Mouse (Mus musculus): ENCODE data around the gene Tada3. TPM values are rescaled to one million over a fixed set of nuclear protein-coding genes. Genes with fewer than 3 reads are reported as not detected.

Gene Tada3
- total RNA-seq, 2 experiments from 2014 or later = 47.0 to 49.6 TPM

DNA sequence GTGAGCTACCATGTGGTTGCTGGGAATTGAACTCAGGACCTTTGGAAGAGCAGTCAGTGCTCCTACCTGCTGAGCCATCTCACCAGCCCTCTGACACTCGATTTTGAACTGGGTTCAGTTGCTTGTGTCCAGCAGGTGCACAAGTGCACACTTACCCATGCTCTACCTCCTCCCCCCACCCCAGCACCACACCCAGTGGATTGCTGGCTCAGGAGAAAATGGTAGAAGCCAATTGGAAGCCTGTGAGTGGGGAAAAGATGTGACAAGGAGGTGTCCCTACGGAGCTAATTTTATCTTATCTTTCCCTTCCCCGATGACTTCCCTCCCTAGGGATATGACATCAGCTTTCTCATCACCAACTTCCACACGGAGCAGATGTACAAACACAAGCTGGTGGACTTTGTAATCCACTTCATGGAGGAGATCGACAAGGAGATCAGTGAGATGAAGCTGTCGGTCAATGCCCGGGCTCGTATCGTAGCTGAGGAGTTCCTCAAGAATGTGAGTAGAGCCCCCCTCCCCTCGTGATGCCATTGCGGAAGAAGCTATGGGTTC lies 7.6 kb upstream of the Tada3 start:
- TF ChIP-seq CTCF (IDR thresholded peaks at IDR 0.05) = no peak
- intact Hi-C loops (cut with DNase I) = no loop called here
- no peak overlapping the region for H3K27ac ChIP-seq
- DNase-seq (ENCODE audit: extremely low spot score in 1 of 2, low spot score in 2 of 2) = no peak
- H3K4me3 ChIP-seq = no peak overlapping the region

- Histone ChIP-seq H3K4me3 (no peak overlapping the region), H3K27ac (no peak overlapping the region; the same call in 1 of the 2 replicates)
- intact Hi-C loops (cut with DNase I) = no loop called here
- no peak for TF ChIP-seq CTCF (IDR thresholded peaks at IDR 0.05)
- DNase-seq (ENCODE audit: extremely low spot score in 1 of 2, low spot score in 2 of 2) = no peak
Observed at GRCm38 (mm10) chr6:113384351-113384927, 6.8 kb upstream of the Tada3 start.

GRCm38 (mm10) chr6:113380480-113380879 lies 2.8 kb upstream of the Tada3 start:
- Histone ChIP-seq H3K27ac (no peak overlapping the region), H3K4me3 (no peak overlapping the region)
- intact Hi-C loops (cut with DNase I) = no loop called here
- no peak for DNase-seq (ENCODE audit: extremely low spot score in 1 of 2, low spot score in 2 of 2)
- TF ChIP-seq CTCF (IDR thresholded peaks at IDR 0.05) = no peak; the same call in 1 of the 2 replicates

GRCm38 (mm10) chr6:113379246-113379645 lies 1.6 kb upstream of the Tada3 start:
- intact Hi-C loops (cut with DNase I) = loop anchor here (5.0 kb wide), 2 partner anchors 142 to 332 kb away; partner anchors contain the start of genes Mtmr14 and Thumpd3
- DNase-seq (ENCODE audit: extremely low spot score in 1 of 2, low spot score in 2 of 2) = no peak
- no peak for TF ChIP-seq CTCF (IDR thresholded peaks at IDR 0.05)
- Histone ChIP-seq H3K27ac (no peak overlapping the region), H3K4me3 (peak overlapping the region; percentile 93)

GRCm38 (mm10) chr6:113377172-113377495 lies 549 bp downstream of the Tada3 start:
- intact Hi-C loops (cut with DNase I) = loop anchor here (2.0 to 5.0 kb wide), 3 partner anchors 32 to 330 kb away; partner anchors contain the start of genes Mtmr14 and Thumpd3
- no peak for DNase-seq (ENCODE audit: extremely low spot score in 1 of 2, low spot score in 2 of 2)
- peak overlapping the region; percentile 100 for H3K27ac ChIP-seq
- H3K4me3 ChIP-seq = peak overlapping the region; percentile 93
- TF ChIP-seq CTCF (IDR thresholded peaks at IDR 0.05) = no peak

- DNase-seq (ENCODE audit: extremely low spot score in 1 of 2, low spot score in 2 of 2) = no peak
- intact Hi-C loops (cut with DNase I) = no loop called here
- no peak overlapping the region for H3K27ac ChIP-seq
- TF ChIP-seq CTCF (IDR thresholded peaks at IDR 0.05) = no peak
- H3K4me3 ChIP-seq = no peak overlapping the region
Observed at GRCm38 (mm10) chr6:113373491-113373890, 4.2 kb downstream of the Tada3 start.

GRCm38 (mm10) chr6:113370194-113370929 lies 7.3 kb downstream of the Tada3 start:
- no peak for DNase-seq (ENCODE audit: extremely low spot score in 1 of 2, low spot score in 2 of 2)
- intact Hi-C loops (cut with DNase I) = no loop called here
- no peak for TF ChIP-seq CTCF (IDR thresholded peaks at IDR 0.05)
- Histone ChIP-seq H3K4me3 (no peak overlapping the region), H3K27ac (no peak overlapping the region)

GRCm38 (mm10) chr6:113368577-113368976 lies 9.1 kb downstream of the Tada3 start:
- Histone ChIP-seq H3K4me3 (no peak overlapping the region), H3K27ac (no peak overlapping the region)
- DNase-seq (ENCODE audit: extremely low spot score in 1 of 2, low spot score in 2 of 2) = no peak
- intact Hi-C loops (cut with DNase I) = no loop called here
- no peak for TF ChIP-seq CTCF (IDR thresholded peaks at IDR 0.05)

- no peak for DNase-seq (ENCODE audit: extremely low spot score in 1 of 2, low spot score in 2 of 2)
- Histone ChIP-seq H3K4me3 (no peak overlapping the region), H3K27ac (no peak overlapping the region)
- intact Hi-C loops (cut with DNase I) = no loop called here
- TF ChIP-seq CTCF (IDR thresholded peaks at IDR 0.05) = no peak
Observed at GRCm38 (mm10) chr6:113368124-113368523, 9.6 kb downstream of the Tada3 start.

DNA sequence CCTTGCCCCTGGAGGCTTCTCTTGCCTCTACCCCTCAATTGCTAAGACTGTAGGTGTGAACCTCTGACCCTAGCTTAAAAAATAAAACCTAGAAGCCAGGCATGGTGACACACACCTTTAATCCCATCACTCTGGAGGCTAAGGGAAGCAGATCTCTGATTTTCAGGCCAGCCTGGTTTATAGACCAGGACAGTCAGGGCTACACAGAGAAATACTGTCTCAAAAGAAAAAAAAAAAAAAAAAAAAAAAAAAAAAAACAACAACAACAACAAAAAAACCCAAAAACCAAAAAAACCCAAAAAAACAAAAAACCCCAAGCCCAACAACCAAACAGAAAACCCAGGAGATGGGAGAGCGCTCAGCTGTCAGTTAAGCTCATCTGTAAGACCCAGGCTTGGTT lies 10.1 kb downstream of the Tada3 start:
- intact Hi-C loops (cut with DNase I) = no loop called here

GRCm38 (mm10) chr6:113366639-113367038 lies 11.0 kb downstream of the Tada3 start:
- intact Hi-C loops (cut with DNase I) = no loop called here
- H3K27ac ChIP-seq = no peak overlapping the region
- no peak overlapping the region for H3K4me3 ChIP-seq
- DNase-seq (ENCODE audit: extremely low spot score in 1 of 2, low spot score in 2 of 2) = no peak
- no peak for TF ChIP-seq CTCF (IDR thresholded peaks at IDR 0.05)

More for the DNA sequence above, 10.1 kb downstream of the Tada3 start:
- TF ChIP-seq CTCF (IDR thresholded peaks at IDR 0.05) = no peak
- DNase-seq (ENCODE audit: extremely low spot score in 1 of 2, low spot score in 2 of 2) = no peak
- no peak overlapping the region for H3K4me3 ChIP-seq
- H3K27ac ChIP-seq = no peak overlapping the region

- no peak overlapping the region for H3K4me3 ChIP-seq
- no peak for TF ChIP-seq CTCF (IDR thresholded peaks at IDR 0.05)
- intact Hi-C loops (cut with DNase I) = no loop called here
- no peak for DNase-seq (ENCODE audit: extremely low spot score in 1 of 2, low spot score in 2 of 2)
- H3K27ac ChIP-seq = no peak overlapping the region
Observed at GRCm38 (mm10) chr6:113364518-113365135, 13.1 kb downstream of the Tada3 start.

Data from left cerebral cortex, adult 2 months (tissue).